Mouse (Mus musculus) megakaryocyte, embryonic 14.5 days (primary cell): ENCODE results near the gene Dhx9.

Experiments used
- FLI1 ChIP-seq: IDR thresholded peaks from 2 replicates; pipeline ENCODE4 v1.6.1; 2012; ENCODE audit warnings: low read length, inconsistent platforms, mixed read lengths
- GATA1 ChIP-seq: IDR thresholded peaks from 3 replicates; pipeline ENCODE4 v1.6.1; 2012; ENCODE audit warnings: mixed read lengths, low read length, inconsistent platforms, borderline replicate concordance

DNA sequence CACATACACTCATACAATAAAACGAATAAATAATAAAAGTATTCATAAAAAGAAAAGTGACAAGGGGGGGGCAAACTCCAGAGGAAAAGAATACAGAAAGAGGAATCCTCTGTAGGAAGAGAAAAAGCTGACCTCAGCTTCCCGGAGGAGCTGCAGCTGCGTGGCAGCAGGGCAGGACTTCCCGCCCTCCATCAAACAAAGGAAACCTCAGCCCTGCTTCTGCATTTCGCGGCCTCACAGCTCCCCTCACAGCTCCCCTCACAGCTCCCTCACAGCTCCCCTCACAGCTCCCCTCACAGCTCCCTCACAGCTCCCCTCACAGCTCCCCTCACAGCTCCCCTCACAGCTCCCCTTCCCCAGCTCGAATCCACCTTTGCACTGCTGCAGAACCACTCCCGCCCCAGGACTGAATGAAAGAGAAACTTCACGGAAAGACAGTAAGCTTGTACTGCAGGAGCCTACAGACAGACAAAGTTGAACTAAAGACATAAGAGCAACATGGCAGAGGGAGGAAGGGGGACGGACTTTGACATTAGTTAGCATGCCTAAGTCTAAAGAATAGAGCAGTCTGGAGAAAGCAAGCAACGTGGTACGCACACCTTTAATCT is 44.9 kb upstream of the Dhx9 start:
- TF ChIP-seq GATA1 (no peak), FLI1 (no peak)
